Mouse (Mus musculus): ENCODE results near the gene Pea15a.

DNA sequence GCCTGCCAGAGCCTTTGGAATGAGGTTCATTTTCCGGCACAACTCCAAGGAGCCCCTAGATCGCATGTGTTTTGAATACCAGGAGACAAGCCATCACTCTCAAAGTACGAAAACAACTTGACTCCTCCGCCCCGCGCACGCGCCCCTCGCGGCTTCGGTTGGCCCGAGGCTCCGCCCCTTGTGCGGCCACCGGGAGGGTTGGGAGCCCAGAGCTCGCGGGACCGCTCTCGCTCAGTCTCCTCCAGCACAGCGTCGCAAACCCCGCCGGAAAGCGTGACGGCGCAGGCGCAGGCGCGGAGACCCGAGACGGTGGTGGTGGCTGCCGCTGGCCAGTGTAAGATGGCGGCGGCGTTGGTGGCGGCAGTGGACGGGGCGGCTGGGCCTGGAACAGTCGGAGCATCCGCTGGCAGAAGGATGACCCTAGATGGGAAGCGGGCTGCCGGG lies 58.7 kb downstream of the Pea15a start, which contains the start of gene Dcaf8:
- no peak for TF ChIP-seq CTCF (IDR thresholded peaks at IDR 0.05; ENCODE audit: borderline replicate concordance, insufficient read depth, low read depth, low read length)
- peak; percentile 94 for TF ChIP-seq POLR2A (IDR thresholded peaks at IDR 0.05; ENCODE audit: borderline replicate concordance, insufficient read depth, low read length)
